Mouse (Mus musculus) intestine, embryonic 16.5 days (tissue): ENCODE results near the gene 1190005I06Rik. TPM values are rescaled to one million over a fixed set of nuclear protein-coding genes. Genes with fewer than 3 reads are reported as not detected.
A peak's percentile ranks its signal among the peaks of the same experiment; 100 is the strongest.

Source experiments
- ATAC-seq: fragments of 200-750 bp; cut with Nextera tagmentation; 2 replicates; pipeline ENCODE4 v1.8.0; 2017; ENCODE audit warnings: moderate TSS enrichment, moderate library complexity
- H3K27ac ChIP-seq: fragments of 300-500 bp; sonication (generic); 2 replicates; pipeline ENCODE4 v1.5.1; 2014; ENCODE audit warnings: mild to moderate bottlenecking, low read length
- H3K27me3 ChIP-seq: fragments of 300-500 bp; sonication (generic); replicated peaks from 2 replicates; pipeline ENCODE4 v1.6.1; 2014; ENCODE audit warnings: low read length, control low read depth, mixed read lengths; ENCODE audit not compliant: control insufficient read depth, insufficient read depth
- H3K36me3 ChIP-seq: fragments of 300-500 bp; sonication (generic); 2 replicates; pipeline ENCODE4 v1.6.1; 2014; ENCODE audit warnings: low read length, control low read depth; ENCODE audit not compliant: control insufficient read depth, insufficient read depth
- H3K4me1 ChIP-seq: fragments of 300-500 bp; sonication (generic); 2 replicates; pipeline ENCODE4 v1.6.1; 2014; ENCODE audit warnings: low read length, control low read depth, mixed read lengths; ENCODE audit not compliant: control insufficient read depth, insufficient read depth
- H3K4me2 ChIP-seq: fragments of 300-500 bp; sonication (generic); 2 replicates; pipeline ENCODE4 v1.6.1; 2014; ENCODE audit warnings: low read depth, low read length, control low read depth
- H3K4me3 ChIP-seq: fragments of 300-500 bp; sonication (generic); 2 replicates; pipeline ENCODE4 v1.5.1; 2014; ENCODE audit warnings: mild to moderate bottlenecking, low read length
- H3K9ac ChIP-seq: fragments of 300-500 bp; sonication (generic); 2 replicates; pipeline ENCODE4 v1.6.1; 2014; ENCODE audit warnings: low read depth, low read length
- H3K9me3 ChIP-seq: fragments of 300-500 bp; sonication (generic); 2 replicates; pipeline ENCODE4 v1.6.1; 2016; ENCODE audit warnings: low read length, control low read depth; ENCODE audit not compliant: control insufficient read depth
- WGBS: fragments of 180-500 bp; shearing (Covaris S2); extraction: QIAGEN DNeasy Blood & Tissue Kit; methylation state at CpG from one replicate; pipeline ENCODE4 v1.1.7; 2014; 5-methylcytosine and 5-hydroxymethylcytosine counted together
- polyA plus RNA-seq: library from polyadenylated mRNA; unstranded; fragments of >200 nt; fragmentation: Nextera tagmentation; extraction: Ambion mirVana; gene quantifications from 2 replicates; pipeline ENCODE4 v1.2.1, GENCODE M21; 2015

The 1190005I06Rik gene
- polyA plus RNA-seq, 1 experiment from 2014 or later, result 1.9 TPM

- WGBS, result 77% methylated on average over 7 of the region's 7 CpGs
- Histone ChIP-seq H3K27ac (peak overlapping the region; percentile 26; the same call in 1 of the 2 replicates), H3K9me3 (no peaks in the 10 kb centered on the region), H3K4me3 (no peak overlapping the region), H3K4me2 (no peak overlapping the region), H3K36me3 (peaks cover 3% of the 10 kb centered on the region), H3K27me3 (no peaks in the 10 kb centered on the region), H3K4me1 (peaks cover 5% of the 10 kb centered on the region; the same call in 1 of the 2 replicates), H3K9ac (no peak overlapping the region)
- ATAC-seq, result peak; percentile 78
Observed at GRCm38 (mm10) chr8:120656322-120657052, 9.1 kb upstream of the 1190005I06Rik start.

DNA sequence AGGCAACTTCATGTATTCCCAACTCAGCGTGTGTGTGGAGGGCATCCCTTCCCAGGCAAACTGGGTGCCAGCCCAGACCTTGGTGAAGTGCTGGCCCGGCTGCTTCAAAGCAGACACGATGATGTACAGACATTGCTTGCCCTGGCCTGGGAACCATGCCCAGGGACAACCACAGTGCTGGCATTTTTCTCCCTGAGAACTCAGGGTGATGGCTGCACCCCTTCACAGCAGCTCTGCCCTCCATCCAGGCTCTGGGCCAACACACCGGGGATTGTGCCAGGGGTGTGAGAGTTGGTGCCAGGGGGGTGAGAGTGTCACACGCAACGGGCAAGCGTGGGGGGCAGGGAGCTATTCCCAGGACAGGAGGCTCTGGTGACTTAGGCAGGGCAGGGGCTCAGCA is 2.8 kb downstream of the 1190005I06Rik start:
- peak; percentile 22; the same call in 1 of the 2 replicates for ATAC-seq
- H3K9me3 ChIP-seq, result no peaks in the 10 kb centered on the region
- no peaks in the 10 kb centered on the region for H3K4me1 ChIP-seq
- no peak overlapping the region for H3K27ac ChIP-seq
- 71% methylated on average over 7 of the region's 7 CpGs for WGBS
- H3K4me2 ChIP-seq, result no peak overlapping the region
- no peaks in the 10 kb centered on the region for H3K27me3 ChIP-seq
- H3K9ac ChIP-seq, result no peak overlapping the region
- H3K4me3 ChIP-seq, result no peak overlapping the region
- no peaks in the 10 kb centered on the region for H3K36me3 ChIP-seq

DNA sequence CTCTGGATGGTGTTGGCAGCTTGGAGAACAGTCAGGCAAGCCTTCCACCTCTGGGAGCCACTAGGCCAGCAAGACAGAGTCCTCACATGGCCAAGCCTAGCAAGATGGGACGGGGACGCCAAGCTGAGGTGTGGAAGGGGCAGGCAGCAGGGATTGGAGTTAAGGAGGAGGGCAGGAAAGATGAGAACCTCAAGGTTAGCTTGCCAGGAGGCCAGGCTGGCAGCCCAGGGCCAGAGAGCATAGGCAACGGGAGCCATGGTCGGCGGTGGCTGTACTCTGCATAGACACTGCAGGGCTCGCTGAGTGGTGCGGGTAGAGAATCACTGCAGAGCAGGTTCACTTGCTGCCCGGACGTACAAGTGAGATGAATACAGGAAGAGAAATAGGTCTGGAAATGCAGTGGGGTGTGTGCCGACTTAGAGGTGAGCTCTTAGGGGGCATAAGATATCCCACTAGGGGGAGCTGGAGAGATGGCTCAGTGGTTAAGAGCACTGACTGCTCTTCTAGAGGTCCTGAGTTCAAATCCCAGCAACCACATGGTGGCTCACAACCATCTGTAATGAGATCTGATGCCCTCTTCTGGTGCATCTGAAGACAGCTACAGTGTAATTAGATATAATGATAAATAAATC is 5.3 kb downstream of the 1190005I06Rik start:
- WGBS, result 80% methylated on average over 10 of the region's 10 CpGs
- no peak overlapping the region for H3K4me3 ChIP-seq
- H3K27ac ChIP-seq, result no peak overlapping the region
- ATAC-seq, result no peak
- no peaks in the 10 kb centered on the region for H3K9me3 ChIP-seq
- H3K4me1 ChIP-seq, result no peaks in the 10 kb centered on the region
- no peak overlapping the region for H3K9ac ChIP-seq
- no peak overlapping the region for H3K4me2 ChIP-seq
- no peaks in the 10 kb centered on the region for H3K27me3 ChIP-seq
- H3K36me3 ChIP-seq, result no peaks in the 10 kb centered on the region

- Histone ChIP-seq H3K4me1 (no peaks in the 10 kb centered on the region), H3K4me3 (no peak overlapping the region), H3K9ac (no peak overlapping the region), H3K36me3 (no peaks in the 10 kb centered on the region), H3K4me2 (no peak overlapping the region), H3K9me3 (no peaks in the 10 kb centered on the region), H3K27me3 (no peaks in the 10 kb centered on the region), H3K27ac (no peak overlapping the region)
- 29% methylated on average over 8 of the region's 8 CpGs for WGBS
- peak; percentile 43; the same call in 1 of the 2 replicates for ATAC-seq
Observed at GRCm38 (mm10) chr8:120641245-120641644, 6.2 kb downstream of the 1190005I06Rik start.

GRCm38 (mm10) chr8:120634329-120634839 is 13.0 kb downstream of the 1190005I06Rik start:
- Histone ChIP-seq H3K9ac (peak overlapping the region; percentile 72), H3K4me2 (peak overlapping the region; percentile 100), H3K4me3 (peak overlapping the region; percentile 71), H3K27me3 (peaks cover 5% of the 10 kb centered on the region; the same call in 1 of the 2 replicates), H3K9me3 (0 out of 2 replicates have a peak, but pooled peaks cover 4% of the 10 kb centered on the region), H3K4me1 (peaks cover 8% of the 10 kb centered on the region), H3K36me3 (no peaks in the 10 kb centered on the region), H3K27ac (no peak overlapping the region)
- peak; percentile 82 for ATAC-seq
- WGBS, result under 1% methylated on average over 37 of the region's 42 CpGs

DNA sequence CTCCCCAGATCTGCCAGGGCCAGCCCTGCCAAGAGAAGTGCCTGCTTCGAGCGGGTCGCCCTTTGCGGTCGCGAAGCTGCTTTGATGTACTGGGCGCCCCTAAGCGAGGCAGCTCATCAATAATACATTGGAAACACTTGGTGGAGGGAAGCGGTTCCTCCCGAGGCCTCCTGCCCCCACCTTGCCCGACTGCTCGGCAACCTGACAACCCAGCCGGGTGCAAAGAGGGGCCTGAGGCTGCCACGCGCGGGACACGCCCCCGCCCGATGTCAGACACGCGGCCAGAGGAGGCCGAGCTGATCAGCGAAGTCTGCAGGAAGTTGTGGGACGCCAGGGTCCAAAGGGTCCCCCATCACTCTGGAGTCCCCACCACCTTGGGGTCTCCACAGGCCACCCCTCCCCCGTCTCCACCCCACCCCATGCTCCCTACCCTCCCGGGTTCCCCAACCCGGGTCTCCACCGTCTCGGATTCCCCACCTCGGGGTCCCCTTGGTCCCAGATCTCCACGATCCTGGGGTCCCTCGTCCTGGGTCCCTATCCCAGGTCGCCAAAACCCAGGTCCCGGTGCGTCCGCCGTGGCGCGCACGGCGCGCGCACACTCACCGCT is 13.7 kb downstream of the 1190005I06Rik start:
- peaks cover 5% of the 10 kb centered on the region; the same call in 1 of the 2 replicates for H3K27me3 ChIP-seq
- WGBS, result 2% methylated on average over 44 of the region's 44 CpGs

GRCm38 (mm10) chr8:120632969-120633664 is 14.3 kb downstream of the 1190005I06Rik start:
- Histone ChIP-seq H3K9me3 (0 out of 2 replicates have a peak, but pooled peaks cover 4% of the 10 kb centered on the region), H3K4me2 (peak overlapping the region; percentile 100), H3K4me1 (peaks cover 8% of the 10 kb centered on the region), H3K9ac (no peak overlapping the region), H3K36me3 (no peaks in the 10 kb centered on the region), H3K4me3 (peak overlapping the region; percentile 71; the same call in 1 of the 2 replicates), H3K27ac (no peak overlapping the region), H3K27me3 (peaks cover 5% of the 10 kb centered on the region; the same call in 1 of the 2 replicates)
- no peak for ATAC-seq
- 45% methylated on average over 17 of the region's 17 CpGs for WGBS

More for the DNA sequence above, 13.7 kb downstream of the 1190005I06Rik start:
- Histone ChIP-seq H3K9ac (peak overlapping the region; percentile 72), H3K4me2 (peak overlapping the region; percentile 100), H3K9me3 (0 out of 2 replicates have a peak, but pooled peaks cover 4% of the 10 kb centered on the region), H3K36me3 (no peaks in the 10 kb centered on the region), H3K4me1 (peaks cover 8% of the 10 kb centered on the region), H3K4me3 (peak overlapping the region; percentile 71), H3K27ac (no peak overlapping the region)
- ATAC-seq, result peak; percentile 45

DNA sequence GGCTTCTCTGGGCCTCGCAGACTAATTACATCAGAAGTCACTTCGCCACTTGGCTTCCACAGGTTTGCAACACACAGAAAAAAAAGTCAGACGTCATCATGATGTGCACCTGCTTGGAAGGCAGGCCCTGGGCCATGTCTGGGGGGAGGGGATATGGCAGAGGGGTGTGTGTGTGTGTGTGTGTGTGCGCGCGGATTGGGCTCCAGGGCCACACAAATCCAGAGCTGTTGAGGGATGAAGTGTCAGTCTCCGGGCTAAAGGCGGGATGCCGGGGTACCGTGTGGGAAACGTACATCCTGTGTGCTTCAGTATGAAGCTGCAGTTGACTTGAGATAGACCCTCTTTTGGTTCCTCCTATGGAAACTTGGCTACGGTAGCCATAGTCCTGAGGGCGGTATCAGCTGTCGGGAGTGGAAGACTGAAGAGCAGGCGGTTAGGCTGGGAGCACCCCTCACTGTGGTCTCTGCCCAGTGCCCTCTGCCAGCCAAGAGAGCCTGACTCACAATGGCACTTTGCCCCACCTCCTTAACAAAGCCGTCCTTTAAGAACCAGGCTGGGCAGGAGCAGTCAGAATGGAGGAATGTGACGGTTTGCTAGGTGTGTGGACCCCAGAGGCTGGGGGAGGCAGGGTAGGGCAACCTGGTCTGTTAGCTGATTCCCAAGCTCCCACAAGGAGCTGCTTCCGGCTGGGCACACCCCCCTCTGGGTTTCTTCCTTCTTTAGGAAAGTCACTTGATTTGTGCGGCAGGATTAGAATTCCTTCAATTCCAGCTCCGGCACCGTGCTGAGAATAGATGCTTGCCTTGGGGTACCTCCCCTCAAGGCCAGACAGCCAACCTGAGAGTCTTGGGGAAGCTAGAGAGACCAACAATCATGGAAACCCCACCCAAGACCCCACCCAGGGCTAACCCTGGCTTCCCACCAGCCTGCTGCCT is 15.7 kb downstream of the 1190005I06Rik start:
- Histone ChIP-seq H3K27ac (no peak overlapping the region), H3K4me3 (no peak overlapping the region), H3K9ac (no peak overlapping the region), H3K4me2 (no peak overlapping the region), H3K27me3 (peaks cover 5% of the 10 kb centered on the region; the same call in 1 of the 2 replicates), H3K9me3 (0 out of 2 replicates have a peak, but pooled peaks cover 4% of the 10 kb centered on the region), H3K36me3 (no peaks in the 10 kb centered on the region), H3K4me1 (peaks cover 8% of the 10 kb centered on the region)
- no peak for ATAC-seq
- 85% methylated on average over 21 of the region's 21 CpGs for WGBS
